Mouse (Mus musculus) left cerebral cortex, postnatal 10 days (tissue): Measurements from ENCODE around the gene Foxn3. TPM values are rescaled to one million over a fixed set of nuclear protein-coding genes. Genes with fewer than 3 reads are reported as not detected.

Source experiments
- DNase-seq, 2 experiments: peaks; one replicate each; pipeline ENCODE4 v3.0.0; 2021 to 2022; ENCODE audit warnings: low spot score in 2 of 2, mixed read lengths in 1 of 2; ENCODE audit errors: extremely low spot score in 1 of 2
- intact Hi-C: fragments of 180-260 bp; cut with DNase I; formaldehyde crosslinking; loops from one replicate; pipeline ENCODE4 v1.15.1; 2025
- total RNA-seq, 2 experiments: library from RNA; stranded (reverse); gene quantifications; 2 replicates each; pipeline ENCODE4 v1.2.3; 2021

Gene Foxn3
- total RNA-seq = 10 to 100 TPM; 50.7 to 65.1 TPM

DNA sequence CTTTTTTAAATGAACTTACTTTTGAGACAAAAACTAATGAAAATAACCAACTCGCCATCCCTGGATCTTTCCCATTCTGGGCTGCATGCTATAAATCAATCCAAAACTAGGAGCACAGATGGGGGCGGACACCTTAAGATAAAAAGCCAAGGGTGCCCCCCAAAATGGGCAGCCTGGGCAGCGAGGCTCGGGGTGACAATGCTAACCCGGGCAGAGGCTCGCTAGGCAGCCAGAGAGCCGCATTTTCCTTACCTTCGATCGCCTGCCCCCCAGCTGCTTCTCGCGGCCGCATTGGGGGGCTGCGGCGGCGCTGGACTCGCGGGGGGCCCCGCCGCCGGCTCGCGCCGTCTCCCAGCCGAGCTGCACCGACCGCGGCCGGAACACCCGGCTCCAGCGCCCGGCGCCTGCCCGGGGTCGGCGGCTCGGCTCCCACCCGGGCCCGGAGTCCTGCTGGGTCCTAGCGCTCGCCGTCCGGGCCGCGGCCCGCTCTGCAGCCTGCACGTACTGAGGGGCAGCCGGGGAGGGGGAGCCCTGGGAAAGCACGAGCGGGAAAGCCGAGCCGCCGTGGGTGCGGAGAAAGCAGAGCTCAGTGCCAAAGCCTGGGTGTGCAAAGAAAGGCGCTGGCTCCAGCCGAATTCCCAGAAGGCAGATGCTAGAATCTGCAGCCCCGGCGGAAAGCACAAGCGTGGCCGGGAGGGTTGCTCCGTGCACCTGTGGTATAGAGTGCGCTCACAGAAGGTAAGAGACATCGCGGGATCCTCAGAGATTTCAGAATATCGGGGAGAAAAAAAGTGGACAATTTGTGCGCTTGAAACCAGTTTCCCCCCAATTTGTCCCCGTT is at the start of gene Foxn3:
TSS of gene Foxn3 (minus strand) at position 364 of the 841 bp plus-strand sequence.
- peak; percentile 50 to 88 for DNase-seq
- intact Hi-C loops = loop anchor here (5.0 kb wide), 3 partner anchors 156 to 274 kb away; no protein-coding TSS in a partner anchor

DNA sequence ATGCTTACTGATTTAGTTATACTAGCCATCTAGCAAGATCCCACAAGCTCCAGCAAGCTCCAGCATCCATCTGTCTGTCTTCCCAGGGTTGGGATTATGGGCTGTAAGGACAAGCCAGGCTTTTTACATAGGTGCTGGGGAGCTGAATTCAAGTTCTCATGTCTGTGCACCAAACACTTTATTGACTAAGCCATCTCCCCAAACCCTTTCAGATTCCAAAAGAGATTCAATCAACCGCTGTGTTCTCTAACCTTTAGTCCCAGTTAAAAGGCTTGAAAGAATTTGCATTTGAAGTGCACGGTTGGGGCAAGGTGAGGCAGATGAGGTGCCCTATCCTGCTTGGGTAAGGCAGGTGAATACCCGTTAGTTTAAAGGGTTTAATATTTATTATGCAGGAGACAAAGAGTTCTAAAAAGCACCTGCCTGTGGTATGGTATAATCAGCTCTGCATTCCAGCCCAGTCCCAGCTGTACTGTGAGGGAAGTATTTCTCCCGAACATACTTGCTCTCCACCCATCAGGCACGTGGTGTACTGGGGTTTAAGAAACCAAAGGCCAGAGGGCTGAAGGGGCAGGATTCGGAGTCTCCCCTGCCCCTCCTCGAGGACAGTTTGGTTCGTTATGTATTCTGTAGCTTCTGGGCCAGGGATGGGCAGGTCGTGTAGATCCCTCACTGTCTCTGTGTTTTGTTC is 48.9 kb upstream of the Foxn3 start:
- no peak for DNase-seq
- intact Hi-C loops = no loop called here

DNA sequence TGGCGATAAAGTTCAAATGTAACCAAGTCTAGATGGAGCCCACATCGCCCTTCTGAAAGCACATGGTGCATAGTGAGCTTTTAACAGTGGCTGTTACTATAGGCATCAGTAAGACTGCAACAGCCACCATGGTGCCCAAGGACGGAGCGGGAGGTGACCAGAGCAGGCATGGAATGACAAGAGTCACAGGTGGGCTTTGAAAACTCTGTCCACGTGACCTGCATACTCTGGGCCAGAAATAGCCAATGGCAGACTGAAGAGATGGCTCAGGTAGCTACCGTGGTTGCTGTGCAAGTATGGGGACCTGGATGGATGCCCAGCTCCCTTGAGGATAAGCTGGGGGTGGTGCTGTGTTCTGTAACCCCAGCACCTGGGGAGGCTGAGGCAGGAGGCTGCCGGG is 47.5 kb upstream of the Foxn3 start:
- intact Hi-C loops = no loop called here
- no peak for DNase-seq

DNA sequence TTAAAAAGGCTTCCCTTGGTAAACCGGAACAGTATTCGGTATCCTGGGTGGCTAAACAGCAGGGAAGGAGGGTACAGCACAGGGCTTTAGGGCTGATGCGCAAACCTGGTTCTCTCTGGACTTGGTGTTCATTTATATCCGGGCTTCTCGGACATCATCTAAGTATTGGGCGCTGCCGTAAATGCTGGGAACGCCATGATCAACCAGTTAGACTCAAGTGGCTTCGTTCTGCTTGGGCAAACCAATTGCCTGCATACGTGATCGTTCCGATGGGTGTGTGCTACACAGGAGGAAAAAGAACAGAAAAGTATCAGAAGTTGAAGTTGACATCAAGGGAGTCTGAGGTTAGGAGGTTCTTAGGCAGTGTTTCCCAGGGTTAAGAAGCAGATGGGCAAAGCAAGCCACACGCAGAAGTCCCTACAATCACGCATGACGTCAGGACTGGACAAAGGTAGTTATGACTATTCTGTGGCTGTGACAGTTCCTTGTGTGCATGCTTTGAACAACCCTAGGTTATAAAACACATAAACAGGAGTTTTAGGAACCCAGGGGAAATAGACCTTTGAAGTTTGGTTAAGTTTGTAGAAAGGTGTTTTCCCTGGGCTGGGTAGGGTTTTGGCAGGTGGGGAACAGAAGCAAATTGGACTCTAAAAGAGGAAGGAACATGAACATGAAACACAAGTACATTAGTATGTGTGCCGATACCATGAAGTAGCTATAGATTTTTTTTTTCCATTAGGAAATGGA is 46.9 kb upstream of the Foxn3 start:
- intact Hi-C loops = no loop called here
- DNase-seq = no peak

DNA sequence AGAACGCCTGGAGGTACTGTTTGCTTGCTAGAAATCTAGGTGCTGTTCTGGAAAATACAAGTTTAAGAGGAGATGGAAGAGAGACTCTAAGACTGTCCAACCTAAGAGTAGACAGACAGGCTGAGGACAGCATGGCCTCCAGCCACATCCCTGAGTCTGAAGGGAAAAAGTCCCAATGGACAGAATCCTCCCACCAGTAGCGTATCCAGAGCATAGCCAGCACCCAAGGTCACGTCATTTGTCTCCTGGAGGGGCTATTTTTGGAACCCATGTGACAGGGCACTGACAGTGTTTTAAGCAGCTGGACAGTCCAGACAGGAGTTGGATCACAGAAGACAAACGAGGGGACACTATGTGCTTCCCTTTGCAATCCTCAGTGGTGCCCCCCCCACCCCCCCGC is 46.3 kb upstream of the Foxn3 start:
- no peak for DNase-seq
- intact Hi-C loops = no loop called here

DNA sequence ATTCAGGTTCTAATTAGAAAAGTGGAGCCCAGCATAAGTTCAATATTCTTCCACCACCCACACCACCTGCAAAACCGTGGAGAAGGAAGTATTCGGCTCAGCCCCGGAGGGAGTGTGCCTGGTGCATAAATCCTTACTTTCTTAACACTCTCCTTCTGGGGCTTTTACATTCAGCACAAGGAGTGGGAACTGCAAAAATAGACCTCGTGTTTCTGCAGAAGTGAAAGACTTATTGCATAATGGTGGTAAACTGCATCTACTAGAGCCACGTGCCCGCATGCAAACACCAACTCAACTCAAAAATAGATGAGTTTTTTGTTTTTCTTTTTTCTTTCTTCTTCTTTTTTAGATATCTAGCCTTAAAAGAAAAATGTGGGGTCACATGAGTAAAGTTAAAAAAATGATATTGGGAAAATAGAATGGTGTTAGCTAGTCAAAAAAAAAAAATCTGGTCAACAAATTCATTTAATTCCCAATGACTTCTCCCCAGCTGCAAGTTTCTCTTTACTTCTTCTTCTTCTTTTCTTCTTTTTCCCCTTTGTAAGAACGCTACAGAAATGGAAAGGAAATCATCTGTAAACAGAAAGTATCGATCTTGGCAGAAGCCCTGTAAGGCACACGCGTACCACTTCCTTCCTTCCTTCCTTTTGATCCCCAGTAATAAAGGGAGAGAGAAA is 45.0 kb upstream of the Foxn3 start:
- no peak for DNase-seq
- intact Hi-C loops = no loop called here

DNA sequence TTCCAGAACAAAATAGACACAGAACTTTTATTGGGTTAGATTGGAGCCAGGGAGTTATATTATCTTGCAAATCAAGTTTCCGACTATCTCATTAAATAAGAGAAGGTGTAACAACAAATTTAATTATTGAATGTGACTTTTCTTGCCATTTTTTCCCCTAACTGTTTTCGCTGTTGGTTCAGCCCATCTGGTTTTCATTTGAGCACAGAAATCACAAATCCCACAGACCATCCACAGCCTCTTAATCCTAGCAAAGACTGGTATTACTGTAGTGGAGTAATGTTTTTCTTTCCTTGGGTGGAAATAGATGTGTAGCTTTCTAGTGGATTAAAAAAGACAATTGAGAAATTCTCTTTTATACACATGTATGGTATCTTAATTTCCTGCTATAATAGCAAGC is 40.0 kb upstream of the Foxn3 start:
- DNase-seq = no peak
- intact Hi-C loops = no loop called here

DNA sequence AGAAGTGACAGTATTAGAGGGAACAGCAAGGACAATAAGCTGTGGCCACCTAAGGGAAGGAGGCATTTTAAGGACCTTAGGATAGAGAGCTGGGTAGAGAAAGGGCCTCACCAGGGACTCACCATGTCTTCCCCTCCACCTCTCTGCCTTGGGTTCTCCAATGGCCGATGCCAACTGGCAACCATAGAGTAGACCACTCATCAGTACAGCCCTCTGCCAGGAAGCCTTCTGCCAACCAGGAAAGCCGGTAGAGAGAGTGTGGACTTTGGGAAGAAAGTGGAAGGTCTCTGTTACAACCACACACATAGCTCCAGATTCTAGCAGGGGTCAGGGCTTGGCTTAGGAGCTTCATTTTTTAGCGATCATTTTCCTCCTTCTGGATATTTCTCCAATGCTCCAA is 38.5 kb upstream of the Foxn3 start:
- no peak for DNase-seq
- intact Hi-C loops = no loop called here

DNA sequence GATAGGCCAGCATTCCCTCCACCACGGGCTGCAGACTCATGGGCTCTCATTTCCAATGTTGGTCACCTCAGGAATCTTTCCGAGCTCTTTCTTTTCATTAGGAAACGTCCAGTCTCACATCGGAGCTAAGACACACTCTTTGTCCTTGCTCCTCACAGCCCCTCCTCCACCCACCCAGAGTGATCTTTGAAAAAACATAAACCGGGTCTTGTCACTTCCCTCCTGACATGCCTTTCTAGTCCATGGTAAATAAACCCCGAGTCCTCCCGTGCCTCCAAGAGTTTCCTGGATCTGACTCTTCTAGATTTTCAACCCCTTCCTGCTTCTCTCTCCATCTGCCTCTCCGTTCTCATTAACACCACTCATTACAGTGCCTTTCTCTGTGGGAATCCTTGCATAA is 38.0 kb upstream of the Foxn3 start:
- DNase-seq = no peak
- intact Hi-C loops = no loop called here

DNA sequence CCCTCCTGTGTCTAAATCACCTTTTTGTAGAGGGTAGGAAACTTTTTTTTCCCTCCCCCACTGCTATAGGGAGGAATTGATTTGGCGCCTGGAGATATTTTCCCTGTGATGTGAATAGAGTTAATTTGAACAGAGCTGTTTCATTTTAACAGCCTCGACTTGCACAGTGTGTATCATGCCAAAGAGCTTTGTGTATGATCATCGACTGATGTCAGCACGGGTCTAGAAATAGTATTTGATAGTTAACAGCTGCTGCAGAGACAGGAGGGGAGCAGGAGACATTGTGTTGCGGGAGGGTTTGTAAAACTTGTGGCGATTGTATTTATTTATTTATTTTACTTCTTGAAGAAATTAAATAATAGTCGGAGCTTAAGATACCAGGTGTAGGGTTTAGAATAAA is 36.2 kb upstream of the Foxn3 start:
- no peak for DNase-seq
- intact Hi-C loops = no loop called here

DNA sequence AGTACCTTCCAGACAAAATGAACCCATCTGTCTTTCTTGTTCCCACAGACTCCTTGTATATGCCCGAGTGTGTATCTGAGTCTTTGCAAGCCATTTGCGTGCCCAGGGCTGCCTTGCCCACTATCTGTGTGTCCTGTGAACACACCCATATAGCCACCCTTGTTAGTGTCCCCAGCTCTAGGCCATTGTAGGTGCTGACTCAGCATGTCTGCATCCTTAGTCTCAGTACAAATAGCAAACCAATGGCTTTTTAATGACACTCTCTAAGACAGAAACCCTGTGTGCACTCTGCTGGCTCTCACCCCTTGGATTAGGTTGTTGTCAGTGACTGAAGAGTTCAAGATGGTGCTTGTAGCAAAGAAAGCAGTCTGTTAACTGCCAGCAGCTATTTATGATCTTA is 33.0 kb upstream of the Foxn3 start:
- intact Hi-C loops = no loop called here

DNA sequence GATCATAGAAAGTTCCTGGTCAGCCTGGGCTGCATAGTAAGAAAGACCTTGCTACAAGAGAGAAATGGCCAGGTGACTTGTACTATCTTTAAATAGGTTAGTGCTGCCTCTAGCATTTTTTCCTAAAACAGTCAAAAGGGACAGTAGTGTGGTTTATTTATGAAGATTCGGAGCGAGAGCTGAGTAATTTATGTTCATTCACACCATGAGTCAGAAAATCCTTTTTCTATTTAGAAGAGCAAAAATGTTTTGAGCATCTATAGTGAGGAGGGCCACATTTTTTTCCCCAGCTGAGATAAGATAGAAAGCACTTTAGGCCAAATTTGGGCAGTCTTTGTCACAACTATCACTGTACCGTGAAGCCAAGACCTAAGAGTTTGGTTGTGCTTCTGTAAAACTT is 24.0 kb upstream of the Foxn3 start:
- intact Hi-C loops = no loop called here
- DNase-seq = no peak

More for the DNA sequence above, 33.0 kb upstream of the Foxn3 start:
- no peak for DNase-seq

DNA sequence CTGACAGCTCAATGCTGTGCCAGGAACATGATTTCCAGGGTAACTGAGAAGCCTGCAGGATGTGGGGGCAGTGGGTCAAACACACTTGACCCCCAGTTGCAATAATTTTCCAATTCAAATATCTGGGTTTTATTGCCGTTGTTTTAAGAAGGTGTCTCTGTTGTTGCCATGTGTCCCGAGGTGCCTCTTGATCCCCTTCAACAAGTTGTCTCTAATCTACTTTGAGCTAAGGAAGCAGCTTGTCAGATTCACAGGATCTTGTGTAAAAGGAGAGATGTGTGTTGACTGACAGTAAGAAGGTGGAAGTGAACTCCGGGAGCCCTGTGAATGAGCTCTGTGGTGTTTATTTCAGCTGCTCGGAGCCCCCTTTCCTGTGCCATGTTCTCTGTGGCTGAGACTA is 16.6 kb upstream of the Foxn3 start:
- intact Hi-C loops = no loop called here
- DNase-seq = no peak

DNA sequence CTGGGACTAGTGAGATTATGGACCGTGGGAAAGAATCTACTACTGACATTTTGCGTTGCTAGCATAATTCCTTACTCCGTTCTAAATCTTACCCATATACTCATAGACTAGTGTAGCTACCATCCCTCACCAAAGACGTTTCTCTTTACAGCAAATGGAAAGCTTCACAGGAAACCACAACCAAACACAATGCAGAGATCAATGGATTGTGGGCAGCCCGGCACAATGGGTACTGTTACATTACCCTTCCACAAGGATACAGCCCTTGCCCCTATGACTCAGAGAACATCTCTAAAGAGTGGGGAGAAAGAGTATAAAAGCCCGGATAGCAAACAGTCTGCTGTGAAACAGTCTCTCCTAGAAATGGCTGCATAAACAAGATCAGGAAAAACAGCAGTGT is 13.3 kb upstream of the Foxn3 start:
- DNase-seq = no peak
- intact Hi-C loops = no loop called here

DNA sequence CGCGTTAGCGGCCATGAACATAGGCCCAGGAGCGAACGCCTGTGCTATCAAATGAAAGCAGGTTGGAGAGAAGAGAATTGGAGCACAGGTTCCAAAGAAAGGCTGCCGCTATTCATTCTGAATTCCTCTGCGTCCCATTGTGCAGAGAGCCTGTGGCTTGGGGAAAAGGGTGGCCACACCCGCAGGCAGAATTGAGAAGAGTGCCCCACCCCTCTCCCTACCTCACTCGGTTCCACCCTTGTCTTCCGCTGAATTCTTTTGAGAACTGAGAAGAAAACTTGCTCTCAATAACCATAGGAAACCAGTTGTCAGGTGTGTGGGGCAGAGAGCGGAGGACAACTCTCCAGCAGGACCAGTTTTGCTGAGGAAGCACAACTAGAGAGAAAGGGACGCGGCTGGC is 10.9 kb upstream of the Foxn3 start:
- intact Hi-C loops = no loop called here
- no peak for DNase-seq

DNA sequence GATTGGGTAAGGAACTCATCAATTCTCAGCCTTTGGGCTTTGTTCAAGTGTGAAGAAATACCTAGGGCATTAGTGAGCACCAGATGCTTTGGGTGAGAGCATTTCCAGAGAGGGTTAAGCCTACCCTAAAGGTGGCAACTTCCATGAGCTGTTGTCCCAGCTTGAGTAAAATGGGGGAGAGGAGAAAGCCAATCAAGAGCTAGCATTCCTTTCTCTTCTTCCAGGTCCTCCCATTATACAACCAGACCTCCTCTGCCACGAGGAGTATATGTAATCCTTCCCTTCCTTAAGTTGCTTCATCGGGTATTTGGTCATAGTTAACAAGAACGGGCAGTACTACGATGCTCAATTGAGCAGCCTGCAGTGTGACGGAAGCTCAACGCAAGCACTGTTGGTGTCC is 9.7 kb upstream of the Foxn3 start:
- intact Hi-C loops = no loop called here
- no peak for DNase-seq

DNA sequence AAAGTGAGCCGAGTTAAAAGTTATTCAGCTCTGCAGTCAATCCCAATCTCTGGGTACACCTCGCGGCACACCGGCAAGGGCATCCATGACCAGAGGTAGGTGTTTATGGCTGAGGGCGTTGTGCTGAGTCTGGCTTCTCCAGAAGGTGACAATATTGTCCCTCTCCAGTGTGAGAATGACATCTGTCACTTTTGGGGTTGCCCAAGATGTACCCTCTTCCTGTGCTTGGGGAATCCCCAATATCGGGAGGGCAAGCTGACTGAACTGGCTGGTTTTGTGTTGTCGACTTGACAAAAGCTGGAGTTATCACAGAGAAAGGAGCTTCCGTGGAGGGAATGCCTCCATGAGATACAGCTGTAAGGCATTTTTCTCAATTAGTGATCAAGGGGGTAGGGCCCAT is 8.6 kb upstream of the Foxn3 start:
- intact Hi-C loops = no loop called here
- DNase-seq = no peak

DNA sequence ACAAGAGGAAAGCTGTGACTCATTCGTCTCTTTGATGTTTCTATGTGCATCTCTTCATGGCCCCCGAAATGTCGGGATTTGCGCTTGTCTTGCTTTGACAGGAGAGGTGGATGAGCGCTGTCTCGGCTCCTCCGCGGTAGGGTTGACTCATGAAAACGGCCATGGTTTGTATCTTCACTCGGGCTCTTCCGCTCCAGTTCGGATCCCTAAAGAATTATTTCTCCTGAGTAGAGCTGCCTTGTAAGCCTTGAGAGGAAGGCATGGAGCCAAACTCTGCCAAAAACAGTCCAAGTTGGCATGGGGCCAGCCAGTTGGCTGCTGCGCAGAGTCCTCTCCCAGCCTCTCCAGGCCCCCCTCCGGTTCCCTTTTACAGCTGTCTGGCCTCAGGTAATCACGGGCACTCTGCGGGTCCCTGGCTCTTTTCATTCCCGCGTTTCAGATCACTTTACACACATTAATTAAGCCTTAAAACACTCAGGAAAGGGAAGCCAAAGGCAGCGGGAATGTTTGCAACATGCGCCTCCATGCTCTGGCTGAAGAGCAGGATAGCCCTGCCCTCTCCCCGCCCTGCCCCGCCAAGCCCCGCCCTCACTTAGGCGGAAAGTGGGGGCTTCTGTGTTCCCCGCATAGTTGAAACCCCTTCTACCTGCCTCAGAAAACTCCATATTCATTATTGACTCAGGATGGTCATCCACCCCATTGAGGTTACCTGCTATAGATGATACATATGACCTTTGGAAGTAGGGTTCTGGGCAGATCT is 7.0 kb upstream of the Foxn3 start:
- intact Hi-C loops = no loop called here
- DNase-seq = peak; percentile 76 to 82

DNA sequence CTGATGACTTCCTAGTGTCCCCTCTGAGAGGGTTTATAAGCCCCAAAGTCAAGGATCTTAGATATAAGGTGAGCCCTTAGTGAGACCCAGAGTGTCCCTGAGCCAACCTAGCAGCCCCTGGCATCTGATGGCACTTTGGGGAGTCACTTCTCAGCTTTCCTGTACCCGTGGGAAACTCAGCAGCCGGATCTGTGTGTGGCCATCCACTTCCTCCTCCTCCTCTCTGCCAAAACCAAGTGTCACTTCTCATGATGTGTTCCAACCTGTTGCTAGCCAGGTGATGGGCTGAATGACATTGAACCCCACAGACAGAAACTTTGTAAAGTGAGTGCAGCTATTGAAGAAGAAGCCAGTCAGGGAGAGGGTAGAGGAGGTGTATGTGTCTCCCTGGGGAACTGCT is 2.2 kb upstream of the Foxn3 start:
- DNase-seq = no peak
- intact Hi-C loops = no loop called here
